Comparison of ENCODE assay signal across 8 mouse cellular contexts in genomic region chr19:7164820-7165323, GRCm38 (mm10). TPM values are rescaled to one million over a fixed set of nuclear protein-coding genes. Genes with fewer than 3 reads are reported as not detected.
DNase-seq lines count a peak whose midpoint lies in the region; ATAC-seq and TF ChIP-seq lines count a peak whose summit lies in the region.

No protein-coding gene starts in this region.

- peak overlapping the region; percentile 78 for H3K27ac ChIP-seq in heart, embryonic 10.5 days
- no peak overlapping the region for H3K27ac ChIP-seq in ES-Bruce4 (ENCODE audit: insufficient read depth, low read length)
- peak overlapping the region; percentile 33; the same call in 1 of the 2 replicates for H3K27ac ChIP-seq in embryonic facial prominence, embryonic 14.5 days (replicated peaks; ENCODE audit: low read depth, low read length)
- peak overlapping the region; percentile 65; the same call in 1 of the 2 replicates for H3K27ac ChIP-seq in neural tube, embryonic 13.5 days (replicated peaks)

- intact Hi-C loops in heart, postnatal 25 days (cut with DNase I) = no loop called here
- intact Hi-C loops in left cerebral cortex, postnatal 36 days (cut with DNase I) = loop anchor here (5.0 kb wide), 1 partner anchor 83 kb away; no protein-coding TSS in a partner anchor

- no peaks in the 10 kb centered on the region for H3K36me3 ChIP-seq in heart, embryonic 10.5 days
- H3K36me3 ChIP-seq in ES-Bruce4 (ENCODE audit: control insufficient read depth, insufficient read depth, low read length, poor library complexity, severe bottlenecking) = no peaks in the 10 kb centered on the region
- H3K36me3 ChIP-seq in embryonic facial prominence, embryonic 14.5 days (ENCODE audit: control insufficient read depth, insufficient read depth, low read length) = no peaks in the 10 kb centered on the region
- H3K36me3 ChIP-seq in neural tube, embryonic 13.5 days = no peaks in the 10 kb centered on the region

- TF ChIP-seq EP300 in ES-Bruce4 (IDR thresholded peaks at IDR 0.05; ENCODE audit: insufficient read depth, low read depth, low read length) = no peak

- no peak for TF ChIP-seq POLR2A in ES-Bruce4 (IDR thresholded peaks at IDR 0.05; ENCODE audit: insufficient read depth, low read length)

- peak overlapping the region; percentile 98 for H3K4me2 ChIP-seq in embryonic facial prominence, embryonic 14.5 days (ENCODE audit: low read depth, low read length)
- H3K4me2 ChIP-seq in neural tube, embryonic 13.5 days = peak overlapping the region; percentile 91

- no peaks in the 10 kb centered on the region for H3K9me3 ChIP-seq in heart, embryonic 10.5 days
- H3K9me3 ChIP-seq in ES-Bruce4 (replicated peaks; ENCODE audit: control insufficient read depth, insufficient read depth, low read length, poor library complexity, severe bottlenecking) = no peaks in the 10 kb centered on the region
- no peaks in the 10 kb centered on the region for H3K9me3 ChIP-seq in embryonic facial prominence, embryonic 14.5 days (ENCODE audit: control insufficient read depth, low read length)
- H3K9me3 ChIP-seq in neural tube, embryonic 13.5 days = no peaks in the 10 kb centered on the region

- peak overlapping the region; percentile 91 for H3K9ac ChIP-seq in ES-Bruce4 (ENCODE audit: low read depth, poor library complexity, severe bottlenecking)
- peak overlapping the region; percentile 81 for H3K9ac ChIP-seq in embryonic facial prominence, embryonic 14.5 days (ENCODE audit: low read depth, low read length)
- H3K9ac ChIP-seq in neural tube, embryonic 13.5 days = peak overlapping the region; percentile 87

- TF ChIP-seq CTCF in ES-Bruce4 (IDR thresholded peaks at IDR 0.05; ENCODE audit: low read depth, low read length) = no peak

- DNase-seq in heart, embryonic 10.5 days (ENCODE audit: low spot score) = no peak
- no peak for DNase-seq in heart, postnatal 25 days (ENCODE audit: low spot score)
- DNase-seq in embryonic facial prominence, embryonic 14.5 days (ENCODE audit: low spot score) = peak; percentile 62
- DNase-seq in left cerebral cortex, postnatal 36 days (ENCODE audit: low spot score in 2 of 2) = peak; percentile 60 to 73
- no peak for DNase-seq in layer of hippocampus, adult 9-10 months (ENCODE audit: low spot score)
- no peak for DNase-seq in urinary bladder, postnatal 25 days (ENCODE audit: low spot score)

- H3K4me1 ChIP-seq in heart, embryonic 10.5 days = peaks cover 46% of the 10 kb centered on the region
- H3K4me1 ChIP-seq in ES-Bruce4 (ENCODE audit: control insufficient read depth, insufficient read depth, low read length) = no peaks in the 10 kb centered on the region
- H3K4me1 ChIP-seq in embryonic facial prominence, embryonic 14.5 days (ENCODE audit: control insufficient read depth, insufficient read depth, low read length) = peaks cover 22% of the 10 kb centered on the region
- H3K4me1 ChIP-seq in neural tube, embryonic 13.5 days (replicated peaks) = peaks cover 53% of the 10 kb centered on the region

- ATAC-seq in embryonic facial prominence, embryonic 14.5 days (ENCODE audit: low read depth) = peak; percentile 26
- ATAC-seq in neural tube, embryonic 13.5 days (ENCODE audit: low read depth) = peak; percentile 9; the same call in 1 of the 2 replicates

- WGBS in heart, embryonic 10.5 days = 1% methylated on average over 35 of the region's 35 CpGs
- 2% methylated on average over 30 of the region's 35 CpGs for WGBS in embryonic facial prominence, embryonic 14.5 days
- under 1% methylated on average over 35 of the region's 35 CpGs for WGBS in neural tube, embryonic 13.5 days

- peaks cover 98% of the 10 kb centered on the region for H3K27me3 ChIP-seq in heart, embryonic 10.5 days (ENCODE audit: insufficient read depth, poor library complexity, severe bottlenecking)
- peaks cover 18% of the 10 kb centered on the region for H3K27me3 ChIP-seq in ES-Bruce4 (ENCODE audit: control insufficient read depth, insufficient read depth, low read length, poor library complexity, severe bottlenecking)
- peaks cover 26% of the 10 kb centered on the region for H3K27me3 ChIP-seq in embryonic facial prominence, embryonic 14.5 days (replicated peaks; ENCODE audit: control insufficient read depth, insufficient read depth, low read length)
- peaks cover 93% of the 10 kb centered on the region for H3K27me3 ChIP-seq in neural tube, embryonic 13.5 days

- H3K4me3 ChIP-seq in heart, embryonic 10.5 days = peak overlapping the region; percentile 69
- H3K4me3 ChIP-seq in ES-Bruce4 (ENCODE audit: low read depth, low read length) = peak overlapping the region; percentile 66
- H3K4me3 ChIP-seq in embryonic facial prominence, embryonic 14.5 days (ENCODE audit: low read depth, low read length) = peak overlapping the region; percentile 80
- peak overlapping the region; percentile 77 for H3K4me3 ChIP-seq in neural tube, embryonic 13.5 days

RNA-seq across cellular contexts. Expression of gene Otub1, which starts 41.2 kb away (rescaled TPM):
- polyA plus RNA-seq in heart, embryonic 10.5 days (2016; fragmentation: Nextera tagmentation; extraction: Ambion mirVana) = 198 and 212 TPM in 2 replicates
- total RNA-seq in heart, postnatal 25 days (2021) = 10 to 100 TPM; 74.7 to 82.3 TPM
- 86.7 and 87.5 TPM in 2 replicates for polyA plus RNA-seq in ES-Bruce4 (2011; ENCODE audit: insufficient read depth, insufficient read length, low read depth, missing spikeins)
- 172 and 199 TPM in 2 replicates for polyA plus RNA-seq in embryonic facial prominence, embryonic 14.5 days (2014; fragmentation: Nextera tagmentation; extraction: Ambion mirVana)
- total RNA-seq in left cerebral cortex, postnatal 36 days (2021) = 100 to 1,000 TPM; 253 to 285 TPM
- 227 and 243 TPM in 2 replicates for polyA plus RNA-seq in neural tube, embryonic 13.5 days (2015; fragmentation: Nextera tagmentation; extraction: Ambion mirVana)

RNA-seq across cellular contexts. Expression of gene Cox8a, which starts 52.5 kb away (rescaled TPM):
- 1,294 and 1,907 TPM in 2 replicates for polyA plus RNA-seq in heart, embryonic 10.5 days (2016; fragmentation: Nextera tagmentation; extraction: Ambion mirVana)
- 100 to 1,000 TPM; 407 to 462 TPM for total RNA-seq in heart, postnatal 25 days (2021)
- polyA plus RNA-seq in ES-Bruce4 (2011; ENCODE audit: insufficient read depth, insufficient read length, low read depth, missing spikeins) = 584 and 638 TPM in 2 replicates
- 995 and 1,073 TPM in 2 replicates for polyA plus RNA-seq in embryonic facial prominence, embryonic 14.5 days (2014; fragmentation: Nextera tagmentation; extraction: Ambion mirVana)
- 1,000 to 10,000 TPM in 1 of 2 experiments, 100 to 1,000 TPM in 1; 989 to 1,090 TPM for total RNA-seq in left cerebral cortex, postnatal 36 days (2021)
- 918 and 1,011 TPM in 2 replicates for polyA plus RNA-seq in neural tube, embryonic 13.5 days (2015; fragmentation: Nextera tagmentation; extraction: Ambion mirVana)

RNA-seq across cellular contexts. Expression of gene Flrt1, which starts 59.3 kb away (rescaled TPM):
- polyA plus RNA-seq in heart, embryonic 10.5 days (2016; fragmentation: Nextera tagmentation; extraction: Ambion mirVana) = 0.53 and 1.0 TPM in 2 replicates
- 1 to 10 TPM; 1.1 to 1.4 TPM for total RNA-seq in heart, postnatal 25 days (2021)
- polyA plus RNA-seq in ES-Bruce4 (2011; ENCODE audit: insufficient read depth, insufficient read length, low read depth, missing spikeins) = 0.51 and 0.82 TPM in 2 replicates
- polyA plus RNA-seq in embryonic facial prominence, embryonic 14.5 days (2014; fragmentation: Nextera tagmentation; extraction: Ambion mirVana) = 10.4 and 10.5 TPM in 2 replicates
- 10 to 100 TPM; 36.2 to 41.7 TPM for total RNA-seq in left cerebral cortex, postnatal 36 days (2021)
- polyA plus RNA-seq in neural tube, embryonic 13.5 days (2015; fragmentation: Nextera tagmentation; extraction: Ambion mirVana) = 9.6 and 10.9 TPM in 2 replicates

Comparison
In these comparisons a context has a peak if more than half of its experiments do, and no peak if none do; other contexts are left out.
1. DNase-seq: peak in embryonic facial prominence, embryonic 14.5 days (single experiment) and left cerebral cortex, postnatal 36 days (2 of 2); none in heart, embryonic 10.5 days (single experiment), heart, postnatal 25 days (single experiment), layer of hippocampus, adult 9-10 months (single experiment) and urinary bladder, postnatal 25 days (single experiment).
2. Peak in every context shown above with its lines, with median percentiles within 50 percentile points of each other: H3K4me3 ChIP-seq and H3K9ac ChIP-seq.